Mouse (Mus musculus) left cerebral cortex, postnatal 10 days (tissue): Measurements from ENCODE around the gene Gm20388. TPM values are rescaled to one million over a fixed set of nuclear protein-coding genes. Genes with fewer than 3 reads are reported as not detected.

Experiments used
- DNase-seq, 2 experiments: peaks; one replicate each; pipeline ENCODE4 v3.0.0; 2021 to 2022; ENCODE audit warnings: low spot score in 2 of 2, mixed read lengths in 1 of 2; ENCODE audit errors: extremely low spot score in 1 of 2
- intact Hi-C: fragments of 180-260 bp; cut with DNase I; formaldehyde crosslinking; loops from one replicate; pipeline ENCODE4 v1.15.1; 2025
- total RNA-seq, 2 experiments: library from RNA; stranded (reverse); gene quantifications; 2 replicates each; pipeline ENCODE4 v1.2.3; 2021

Gene Gm20388
- total RNA-seq, 2 experiments from 2014 or later = 4.4 to 9.0 TPM

GRCm38 (mm10) chr8:122697181-122697581 lies 2786.5 kb downstream of the Gm20388 start:
- intact Hi-C loops = no loop called here
- DNase-seq = no peak

DNA sequence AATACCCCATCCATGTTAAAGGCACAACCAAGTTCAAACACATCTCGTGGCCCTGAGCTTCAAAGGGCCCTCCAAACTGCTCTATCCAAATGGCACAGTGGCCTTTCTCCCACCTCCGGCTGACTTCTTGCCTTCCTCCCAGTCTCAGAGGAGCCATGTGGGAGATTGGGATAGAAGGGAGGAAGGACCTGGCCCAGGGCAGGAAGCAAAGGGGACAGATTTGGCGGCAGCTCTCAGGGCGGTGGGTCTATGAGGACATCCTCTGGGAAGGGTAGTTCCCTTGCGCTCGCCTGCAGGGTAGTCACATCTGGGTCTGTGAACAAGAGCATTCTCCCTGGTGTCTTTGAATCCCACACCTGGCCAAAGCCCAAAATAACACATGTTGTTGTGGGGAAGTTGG lies 2786.9 kb downstream of the Gm20388 start:
- DNase-seq = no peak
- intact Hi-C loops = no loop called here

DNA sequence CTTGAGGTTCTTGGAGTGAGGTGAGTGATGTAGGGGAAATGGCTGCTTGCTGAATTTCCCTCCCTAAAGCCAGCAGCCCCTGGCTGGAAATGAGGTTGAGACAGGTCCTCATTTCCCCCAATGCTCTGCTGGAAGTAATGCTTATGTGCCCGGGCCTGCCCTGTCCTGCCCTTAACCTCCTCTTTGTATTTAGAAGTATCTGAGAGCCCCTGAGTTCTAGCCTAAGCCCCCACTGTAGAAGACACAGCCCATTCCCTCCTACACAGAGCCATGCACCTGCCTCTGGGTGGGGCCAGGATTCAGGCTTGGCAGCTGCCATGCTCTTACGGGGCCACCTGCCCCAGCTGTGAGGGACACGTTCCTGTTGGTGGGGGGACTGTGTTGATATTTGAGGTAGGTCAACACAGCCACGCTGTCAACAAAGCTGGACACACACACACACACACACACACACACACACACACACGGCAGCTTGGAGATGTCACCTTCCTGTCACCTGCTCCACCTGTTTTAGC lies 2787.7 kb downstream of the Gm20388 start:
- DNase-seq = no peak
- intact Hi-C loops = no loop called here

DNA sequence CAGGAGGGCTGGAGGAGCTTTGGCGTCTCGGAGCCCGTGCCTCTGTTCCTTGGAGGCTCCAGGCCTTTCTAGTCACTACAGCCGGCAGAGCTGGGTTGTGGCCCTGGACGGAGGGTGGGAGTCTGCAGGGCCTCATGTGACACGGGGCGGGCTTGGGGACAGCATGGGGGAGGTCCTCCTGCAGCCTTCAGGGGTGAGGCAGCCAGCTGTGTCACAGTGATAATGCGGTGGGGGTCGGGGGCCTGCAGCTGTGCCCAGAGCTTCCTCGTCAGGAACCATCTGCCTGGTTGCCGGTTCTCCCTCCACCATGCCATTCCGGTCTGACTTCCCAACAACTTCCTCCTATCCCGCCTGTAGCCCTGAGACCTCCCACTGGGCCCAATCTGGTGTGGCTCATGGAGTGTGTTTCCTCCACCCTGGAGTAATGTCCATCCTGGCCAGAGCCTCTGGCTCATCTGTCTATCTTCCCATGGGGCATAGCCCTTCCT lies 2788.4 kb downstream of the Gm20388 start, which contains the start of gene Cbfa2t3:
Gene Cbfa2t3 (minus strand): TSS at position 105 of the 488 bp plus-strand sequence.
- intact Hi-C loops = no loop called here
- peak in 1 of 2 experiments; percentile 69 for DNase-seq

DNA sequence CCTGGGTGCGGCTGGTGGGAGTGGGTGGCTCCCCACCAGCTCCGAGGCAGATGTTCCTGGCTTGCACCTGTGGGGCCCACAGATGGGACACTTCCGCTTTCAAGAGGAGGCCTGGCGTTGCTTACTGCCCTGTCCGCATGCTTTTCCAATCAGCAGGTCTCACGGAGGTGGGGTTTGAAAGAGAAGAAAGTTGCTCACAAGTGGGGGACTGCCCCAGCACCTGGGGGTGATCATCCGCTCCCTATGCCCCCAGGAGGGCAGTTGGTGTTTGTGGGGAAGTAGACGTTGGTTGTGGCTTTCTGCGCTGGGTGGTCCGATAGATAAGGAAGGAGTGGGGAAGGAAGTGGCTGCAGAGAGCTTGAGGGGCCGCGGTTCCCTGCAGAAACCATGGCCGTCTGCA lies 2790.0 kb downstream of the Gm20388 start:
- intact Hi-C loops = no loop called here
- DNase-seq = no peak

DNA sequence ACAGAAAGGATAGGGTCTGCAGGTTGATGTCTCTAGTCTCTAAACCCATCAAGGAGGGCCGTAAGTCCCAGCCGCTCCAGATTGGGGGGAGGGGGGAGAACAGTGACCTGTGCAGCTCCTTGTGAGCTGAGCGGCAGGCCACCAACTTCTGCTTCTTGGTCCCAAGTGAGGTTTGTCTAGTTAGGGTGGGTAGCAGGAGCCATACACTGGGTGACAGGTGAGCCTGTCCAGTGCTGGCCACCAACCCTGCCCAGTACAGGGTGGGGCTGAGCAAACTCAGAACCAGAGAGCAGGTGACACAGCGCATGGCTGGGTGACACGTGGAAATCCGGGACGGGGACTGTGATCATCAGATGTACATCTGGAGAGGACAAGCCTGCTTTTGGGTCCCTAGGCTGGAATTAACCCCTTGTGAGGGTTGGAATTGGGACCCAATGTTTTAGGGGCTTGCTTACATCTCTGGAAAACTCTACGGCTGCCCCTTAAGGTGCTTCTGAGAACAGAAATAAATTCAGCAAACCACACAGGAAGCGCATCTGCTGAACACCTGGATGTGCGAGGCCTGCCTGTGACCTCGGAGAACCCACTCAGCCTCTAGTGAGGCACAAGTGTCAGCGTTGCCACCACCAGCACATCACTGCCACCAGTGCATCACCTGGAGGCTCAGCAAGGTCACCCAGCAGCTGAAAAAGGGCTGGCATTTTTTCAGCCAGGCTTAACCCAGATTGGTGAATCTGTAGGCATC lies 2791.0 kb downstream of the Gm20388 start:
- no peak for DNase-seq
- intact Hi-C loops = no loop called here

- intact Hi-C loops = no loop called here
- DNase-seq = no peak
Measured at GRCm38 (mm10) chr8:122702301-122702941, 2791.8 kb downstream of the Gm20388 start.

GRCm38 (mm10) chr8:122702957-122703356 lies 2792.3 kb downstream of the Gm20388 start:
- no peak for DNase-seq
- intact Hi-C loops = no loop called here

- intact Hi-C loops = no loop called here
- DNase-seq = no peak
Measured at GRCm38 (mm10) chr8:122704612-122705011, 2794.0 kb downstream of the Gm20388 start.

DNA sequence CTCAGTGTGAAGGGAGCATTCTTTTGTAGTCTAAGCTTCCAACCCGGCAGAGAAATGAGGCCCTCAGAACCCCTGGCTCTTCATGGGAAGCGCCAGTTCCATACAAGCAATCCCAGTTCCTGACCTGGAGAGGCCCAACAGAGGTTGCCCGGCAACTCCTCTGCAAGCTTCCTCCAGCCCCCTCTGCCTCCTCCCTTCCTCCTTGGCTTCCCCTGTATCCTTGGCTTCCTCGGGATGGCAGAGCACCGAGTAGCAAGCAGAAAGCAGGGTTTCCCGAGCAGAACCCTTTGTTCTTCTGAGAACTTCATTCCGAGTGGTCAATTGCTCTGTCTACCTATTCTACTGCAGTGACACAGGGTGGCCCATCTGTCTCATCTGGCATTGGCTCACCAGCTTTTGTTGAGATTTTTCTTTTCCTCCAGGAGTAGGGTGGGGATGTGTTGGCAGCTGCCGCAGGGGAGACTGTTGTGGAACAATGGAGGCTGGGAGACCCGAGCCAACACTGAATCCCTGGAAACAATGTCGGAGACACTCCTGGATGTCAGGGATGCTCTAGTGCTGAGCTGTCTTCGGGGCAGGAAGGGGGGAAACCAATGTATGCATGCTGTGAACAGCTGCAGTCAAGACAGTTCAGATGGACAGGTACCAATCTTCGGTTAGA lies 2795.4 kb downstream of the Gm20388 start:
- intact Hi-C loops = no loop called here
- DNase-seq = no peak

- intact Hi-C loops = no loop called here
- DNase-seq = no peak
Measured at GRCm38 (mm10) chr8:122707184-122707583, 2796.5 kb downstream of the Gm20388 start.

- intact Hi-C loops = no loop called here
- peak; percentile 38 to 63 for DNase-seq
Measured at GRCm38 (mm10) chr8:122709340-122710111, 2798.9 kb downstream of the Gm20388 start.

DNA sequence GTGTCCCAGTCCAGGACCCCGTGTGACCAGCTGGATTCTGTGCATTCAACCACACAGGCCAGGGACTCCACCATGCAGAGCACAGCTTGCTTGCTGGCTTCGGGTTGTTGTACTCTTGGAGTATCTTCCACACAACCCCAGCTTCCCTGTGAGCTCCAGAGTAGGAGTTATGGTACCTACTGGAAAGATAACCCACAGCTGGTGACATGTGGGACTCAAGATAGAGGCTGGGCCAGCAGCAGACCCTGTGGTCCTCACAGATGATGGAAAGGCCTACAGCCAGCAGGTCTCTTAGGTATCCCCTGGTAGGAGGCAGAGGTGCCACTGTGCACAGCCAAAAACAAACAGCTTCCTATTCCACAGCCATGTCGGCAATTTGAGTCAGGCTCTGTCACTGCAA lies 2800.8 kb downstream of the Gm20388 start:
- no peak for DNase-seq
- intact Hi-C loops = no loop called here

DNA sequence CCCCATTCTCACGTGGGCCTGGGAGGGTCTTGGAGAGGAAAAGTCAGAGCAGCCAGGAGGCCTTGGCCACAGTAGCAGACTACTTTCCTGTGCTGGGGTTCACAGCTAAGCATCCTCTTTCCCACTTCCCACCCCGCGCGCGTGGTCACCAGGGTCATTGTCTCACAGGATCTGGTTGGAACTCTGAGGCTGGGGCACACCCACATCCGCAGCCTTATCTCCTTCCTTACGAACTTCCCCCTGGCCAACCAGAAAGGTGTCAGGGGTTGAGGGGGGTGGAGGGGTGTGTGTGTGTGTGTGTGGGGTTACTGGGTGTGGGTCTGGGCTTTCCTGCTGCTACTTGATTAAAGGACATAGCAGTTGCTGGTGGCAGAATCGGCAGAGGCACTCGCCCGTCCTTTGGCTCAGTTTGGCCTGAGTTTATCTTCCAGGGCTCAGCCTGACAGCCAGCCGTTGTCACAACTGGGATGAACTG lies 2801.3 kb downstream of the Gm20388 start:
- DNase-seq = peak in 1 of 2 experiments; percentile 57
- intact Hi-C loops = no loop called here

- peak in 1 of 2 experiments; percentile 38 for DNase-seq
- intact Hi-C loops = no loop called here
Measured at GRCm38 (mm10) chr8:122712411-122713156, 2801.9 kb downstream of the Gm20388 start.

DNA sequence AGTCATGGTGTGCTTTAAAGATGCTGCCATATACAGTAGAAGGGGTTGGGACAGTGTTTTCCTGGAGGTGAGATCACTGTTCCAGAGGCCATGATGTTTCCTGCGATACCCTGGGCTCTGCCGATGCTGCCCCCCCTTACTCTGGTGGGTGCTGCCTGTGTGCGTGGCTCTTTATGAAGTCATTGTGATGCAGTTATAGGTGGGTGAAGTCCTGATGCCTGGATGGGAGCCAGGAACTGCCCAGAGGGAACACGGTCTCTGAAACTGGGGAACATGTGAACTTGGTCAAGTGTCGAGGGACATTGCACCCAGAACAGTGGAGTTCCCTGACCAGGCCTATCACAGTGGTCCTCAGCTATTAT lies 2802.5 kb downstream of the Gm20388 start:
- no peak for DNase-seq
- intact Hi-C loops = no loop called here

DNA sequence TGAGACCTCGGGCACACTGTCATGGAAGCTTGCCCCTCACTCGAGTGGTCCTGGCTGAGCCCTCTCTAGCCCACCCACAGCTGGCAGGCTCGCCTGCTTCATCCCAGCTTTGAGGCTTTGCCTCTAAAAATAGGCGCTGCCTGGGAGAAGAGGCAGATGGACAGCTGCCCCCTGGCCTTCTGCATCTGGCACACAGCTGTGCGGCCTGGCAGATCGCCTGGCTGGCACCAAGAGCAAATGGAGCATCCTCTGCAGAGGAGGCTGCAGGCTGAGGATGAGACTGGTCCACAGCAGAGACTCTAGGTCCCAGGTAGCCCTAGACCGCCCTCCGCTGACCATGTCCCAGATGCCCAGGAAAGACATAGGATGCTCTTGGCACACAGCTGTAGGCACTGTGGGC lies 2805.9 kb downstream of the Gm20388 start:
- DNase-seq = no peak
- intact Hi-C loops = no loop called here

DNA sequence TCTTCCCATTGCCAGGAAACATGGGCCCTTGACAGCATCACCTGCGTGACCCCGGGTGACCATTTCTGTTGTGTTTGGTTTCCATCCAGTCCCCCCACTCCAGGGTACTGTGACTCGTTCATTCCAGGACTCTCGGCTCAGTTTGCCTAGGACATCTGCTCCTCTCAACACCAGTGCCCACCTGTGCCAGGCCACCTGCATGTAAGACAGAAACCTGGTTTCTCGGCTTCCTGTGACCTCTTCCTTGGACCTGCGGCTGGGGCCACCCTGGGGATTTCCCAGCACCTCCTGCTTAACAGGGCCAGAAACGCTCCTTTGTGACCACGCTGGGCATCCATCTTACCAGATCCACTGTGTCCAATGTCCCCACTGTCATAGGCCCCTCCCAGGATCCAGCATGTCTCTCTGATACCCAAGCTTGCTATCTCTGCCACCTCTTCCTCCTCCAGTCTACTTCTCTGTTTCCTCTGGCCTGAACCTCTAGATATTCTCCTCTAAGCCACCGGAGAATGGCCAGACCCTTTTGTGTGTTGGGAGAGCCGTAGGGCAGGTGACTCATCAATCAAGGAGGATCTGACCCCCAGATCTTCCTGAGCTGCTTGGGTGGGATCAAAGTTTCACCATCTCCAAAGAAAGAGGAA lies 2807.3 kb downstream of the Gm20388 start:
- DNase-seq = no peak
- intact Hi-C loops = no loop called here
